Mouse (Mus musculus) C2C12 (cell line): ENCODE results near the gene Tnk2. TPM values are rescaled to one million over a fixed set of nuclear protein-coding genes. Genes with fewer than 3 reads are reported as not detected.

Experiments
- H3K27me3 ChIP-seq: one replicate; pipeline ENCODE4 v1.6.1; 2011; ENCODE audit not compliant: control insufficient read depth, insufficient read depth, insufficient read length
- H3K36me3 ChIP-seq: one replicate; pipeline ENCODE4 v1.6.1; 2011; ENCODE audit not compliant: control insufficient read depth, insufficient read depth
- H3K4me3 ChIP-seq: one replicate; pipeline ENCODE4 v1.5.1; 2011; ENCODE audit warnings: mild to moderate bottlenecking, control low read depth; ENCODE audit not compliant: poor library complexity, insufficient read depth, severe bottlenecking
- H3K79me2 ChIP-seq: one replicate; pipeline ENCODE4 v1.6.1; 2011; ENCODE audit not compliant: control insufficient read depth, insufficient read depth
- H3K79me3 ChIP-seq: one replicate; pipeline ENCODE4 v1.6.1; 2011; ENCODE audit warnings: low read depth, control low read depth
- H3ac ChIP-seq: one replicate; pipeline ENCODE3; 2011; ENCODE audit warnings: low read depth; ENCODE audit not compliant: control insufficient read depth, insufficient read length
- CEBPB ChIP-seq: IDR thresholded peaks from one replicate; pipeline ENCODE4 v1.6.1; 2011; ENCODE audit warnings: low read depth, mild to moderate bottlenecking, control low read depth, moderate library complexity
- CTCF ChIP-seq: IDR thresholded peaks from one replicate; pipeline ENCODE4 v1.5.1; 2011; ENCODE audit not compliant: control insufficient read depth, insufficient read depth, insufficient read length
- FOSL1 ChIP-seq: IDR thresholded peaks from one replicate; pipeline ENCODE4 v1.8.0; 2011; ENCODE audit warnings: mild to moderate bottlenecking, low read length; ENCODE audit not compliant: poor library complexity, insufficient read depth, severe bottlenecking
- MAX ChIP-seq: IDR thresholded peaks from one replicate; pipeline ENCODE4 v1.6.1; 2011; ENCODE audit warnings: mild to moderate bottlenecking, control low read depth
- MYOD1 ChIP-seq: IDR thresholded peaks from one replicate; pipeline ENCODE4 v1.6.1; 2011; ENCODE audit warnings: low read depth; ENCODE audit not compliant: control insufficient read depth, insufficient read length
- MYOG ChIP-seq: IDR thresholded peaks from one replicate; pipeline ENCODE4 v1.6.1; 2011; ENCODE audit not compliant: control insufficient read depth, insufficient read length; ENCODE audit errors: extremely low read depth
- USF1 ChIP-seq: IDR thresholded peaks from one replicate; pipeline ENCODE4 v1.6.1; 2011; ENCODE audit warnings: low read depth, mild to moderate bottlenecking, control low read depth, moderate library complexity
- polyA plus RNA-seq: library from polyadenylated mRNA; unstranded; fragments of >200 nt; fragmentation: generic; extraction: Trizol; gene quantifications from one replicate; pipeline ENCODE4 v1.2.1, GENCODE M21; 2012; ENCODE audit warnings: missing spikeins

The Tnk2 gene
- polyA plus RNA-seq, 1 experiment: 78.4 TPM

DNA sequence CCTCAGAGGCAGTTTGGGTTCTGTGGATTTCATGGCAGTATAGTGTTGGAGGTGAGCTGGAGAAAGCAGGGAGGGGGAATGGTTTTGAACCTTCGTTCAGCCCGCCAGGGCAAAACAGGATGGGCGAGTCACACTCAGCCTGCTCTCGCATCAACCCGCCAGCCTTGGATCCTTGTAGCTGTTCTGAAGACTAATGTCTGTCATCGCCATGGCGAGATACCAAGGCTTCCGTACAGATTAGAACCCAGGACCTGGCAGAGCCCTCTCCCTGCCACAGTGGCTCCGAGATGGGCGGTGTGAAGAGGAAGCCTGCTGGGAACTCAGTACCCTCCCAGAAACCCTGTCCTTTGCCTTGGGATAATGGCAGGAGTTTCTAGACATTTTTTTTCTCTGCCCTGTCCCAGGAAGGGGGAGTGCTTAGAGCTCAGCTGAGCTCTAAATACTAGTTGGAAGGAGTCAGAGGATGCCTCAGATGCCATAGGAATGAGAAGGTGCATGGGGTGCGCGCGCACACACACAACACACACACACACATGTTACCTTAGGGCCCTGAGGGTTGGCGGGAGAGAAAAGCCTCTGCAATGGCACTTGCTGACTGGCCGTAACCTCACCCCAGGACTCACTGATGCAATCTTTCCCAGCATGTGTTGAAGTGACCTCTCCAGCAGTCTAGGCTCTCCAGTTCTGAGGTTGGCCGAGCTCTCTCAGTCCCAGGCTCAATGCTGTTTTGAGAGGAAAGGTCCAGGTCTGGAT lies 14.0 kb downstream of the Tnk2 start:
- H3K79me2 ChIP-seq: peaks cover 96% of the 10 kb centered on the region
- peaks cover 8% of the 10 kb centered on the region for H3K36me3 ChIP-seq
- H3K79me3 ChIP-seq: peaks cover 68% of the 10 kb centered on the region
- H3ac ChIP-seq: no peak overlapping the region
- no peaks in the 10 kb centered on the region for H3K27me3 ChIP-seq
- H3K4me3 ChIP-seq: no peak overlapping the region
- TF ChIP-seq CEBPB (peak; percentile 11), MYOD1 (no peak)

DNA sequence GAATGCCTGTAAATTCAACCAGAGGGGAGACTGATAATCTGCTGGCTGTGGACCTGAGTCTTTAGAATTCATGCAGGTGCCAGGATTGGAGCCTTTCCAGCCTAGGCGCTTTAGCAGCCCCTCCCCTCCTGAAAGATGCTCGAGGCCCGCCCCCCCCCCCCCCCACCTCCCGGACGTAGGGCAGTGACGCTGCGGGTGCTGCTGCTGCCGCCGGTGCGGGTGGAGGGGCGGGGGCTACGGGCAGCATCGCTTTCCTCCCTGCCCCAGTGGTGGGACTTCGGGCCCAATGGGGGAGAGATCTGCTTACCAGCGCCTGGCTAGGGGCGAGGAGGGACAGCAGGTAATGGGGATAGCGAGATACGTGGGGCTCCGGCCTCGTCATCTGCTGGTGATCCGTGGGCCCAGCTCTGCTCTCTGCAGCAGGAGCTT lies 15.1 kb downstream of the Tnk2 start:
- Histone ChIP-seq H3K79me2 (peaks cover 96% of the 10 kb centered on the region), H3K27me3 (no peaks in the 10 kb centered on the region), H3K4me3 (no peak overlapping the region), H3K36me3 (peaks cover 15% of the 10 kb centered on the region), H3K79me3 (peaks cover 70% of the 10 kb centered on the region), H3ac (no peak overlapping the region)
- TF ChIP-seq CEBPB (no peak), MAX (no peak), FOSL1 (no peak), MYOD1 (no peak), CTCF (no peak), USF1 (no peak), MYOG (no peak)

GRCm38 (mm10) chr16:32659385-32659784 lies 15.7 kb downstream of the Tnk2 start:
- Histone ChIP-seq H3K4me3 (no peak overlapping the region), H3K79me2 (peaks cover 96% of the 10 kb centered on the region), H3K36me3 (peaks cover 14% of the 10 kb centered on the region), H3ac (peak overlapping the region; percentile 28), H3K79me3 (peaks cover 66% of the 10 kb centered on the region), H3K27me3 (no peaks in the 10 kb centered on the region)
- no peak for TF ChIP-seq MAX
- TF ChIP-seq CEBPB: no peak
- TF ChIP-seq CTCF: peak; percentile 51

DNA sequence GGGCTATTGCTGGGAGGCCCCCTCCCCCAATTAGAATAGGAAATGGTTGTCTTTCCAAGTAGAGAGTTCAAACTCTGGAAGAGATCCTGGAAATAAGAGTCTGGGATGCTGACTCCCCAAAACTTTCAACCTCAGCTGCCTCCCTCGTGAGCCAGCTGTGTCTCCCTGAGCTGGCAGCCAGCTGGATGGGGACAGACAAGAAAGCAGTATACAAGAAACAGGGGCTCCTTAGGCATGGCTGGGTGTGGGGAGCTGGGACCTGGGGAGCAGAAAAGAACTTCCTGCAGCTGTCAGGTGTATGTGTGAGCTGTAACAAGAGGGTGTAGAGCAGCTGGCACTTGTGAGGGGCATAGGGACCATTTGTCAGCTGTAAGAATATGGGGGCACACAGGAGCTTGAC lies 16.4 kb downstream of the Tnk2 start:
- Histone ChIP-seq H3ac (no peak overlapping the region), H3K36me3 (peaks cover 18% of the 10 kb centered on the region), H3K27me3 (no peaks in the 10 kb centered on the region), H3K79me3 (peaks cover 61% of the 10 kb centered on the region), H3K4me3 (no peak overlapping the region), H3K79me2 (peaks cover 96% of the 10 kb centered on the region)
- TF ChIP-seq FOSL1: no peak
- no peak for TF ChIP-seq CTCF
- no peak for TF ChIP-seq MAX
- TF ChIP-seq MYOG: no peak
- no peak for TF ChIP-seq MYOD1
- TF ChIP-seq USF1: no peak
- TF ChIP-seq CEBPB: no peak

DNA sequence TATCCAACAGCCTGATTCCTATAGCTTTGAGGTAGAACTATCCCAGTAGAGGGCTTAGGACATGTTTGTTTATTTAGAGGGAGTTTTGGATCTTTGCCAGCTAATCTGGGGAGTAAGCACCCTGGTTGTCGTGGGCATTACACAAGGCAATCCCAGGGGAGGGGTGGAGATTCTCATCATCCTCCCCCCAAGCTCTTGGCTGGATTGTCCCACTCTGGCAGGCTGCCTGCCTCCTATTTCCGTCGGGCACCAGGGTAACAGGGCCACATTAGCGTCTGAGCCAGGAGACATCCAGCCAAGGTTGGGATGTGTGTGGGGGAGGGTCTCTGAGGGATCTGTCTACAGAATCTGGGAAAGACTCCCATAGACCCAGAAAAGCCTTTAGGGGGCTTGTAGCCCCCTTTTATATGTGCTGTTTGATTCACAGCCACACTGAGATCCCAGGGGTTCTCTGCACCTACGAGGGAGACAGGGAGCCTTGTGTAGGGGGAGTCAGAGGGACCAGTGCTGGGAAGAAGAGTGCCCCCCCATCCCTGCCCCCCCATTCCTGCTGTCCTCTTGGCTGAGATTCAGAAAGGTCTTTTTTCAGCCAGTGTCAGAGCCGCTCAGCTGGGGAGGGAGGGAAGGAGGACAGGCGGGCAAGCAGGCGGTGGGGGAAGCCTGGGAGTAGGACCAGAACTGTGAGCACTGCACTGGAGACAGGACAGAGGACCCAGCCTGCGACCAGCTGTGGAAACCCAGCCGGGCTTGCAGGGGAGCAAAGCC lies 17.1 kb downstream of the Tnk2 start:
- Histone ChIP-seq H3K79me3 (peaks cover 55% of the 10 kb centered on the region), H3K36me3 (peaks cover 18% of the 10 kb centered on the region), H3K4me3 (no peak overlapping the region), H3ac (no peak overlapping the region), H3K27me3 (no peaks in the 10 kb centered on the region), H3K79me2 (peaks cover 96% of the 10 kb centered on the region)
- peak; percentile 32 for TF ChIP-seq CEBPB
- no peak for TF ChIP-seq MYOD1
- no peak for TF ChIP-seq CTCF
- no peak for TF ChIP-seq USF1
- TF ChIP-seq MYOG: no peak
- TF ChIP-seq FOSL1: no peak
- TF ChIP-seq MAX: no peak

DNA sequence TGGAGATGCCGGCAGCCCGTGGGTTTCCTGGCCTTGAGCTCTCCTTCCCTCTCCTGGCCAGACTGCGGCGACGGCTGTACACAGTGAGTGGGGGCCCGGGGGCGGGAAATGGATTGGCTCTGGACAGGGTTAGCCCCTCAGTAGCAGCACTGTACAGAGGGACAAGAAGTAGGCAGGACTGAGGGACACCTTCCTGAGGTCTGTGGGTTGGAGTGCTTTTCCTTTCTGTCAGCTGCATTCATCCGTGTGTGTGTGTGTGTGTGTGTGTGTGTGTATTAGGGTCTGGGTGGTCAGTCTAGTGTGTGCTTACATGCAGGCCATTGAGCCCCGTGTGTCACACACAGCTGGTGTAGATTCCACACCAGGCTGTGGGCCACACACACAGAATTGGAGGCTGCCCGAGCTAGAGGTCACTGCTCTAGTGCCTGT lies 17.8 kb downstream of the Tnk2 start:
- Histone ChIP-seq H3K27me3 (no peaks in the 10 kb centered on the region), H3K79me3 (peaks cover 54% of the 10 kb centered on the region), H3K4me3 (no peak overlapping the region), H3K79me2 (peaks cover 94% of the 10 kb centered on the region), H3K36me3 (peaks cover 18% of the 10 kb centered on the region), H3ac (no peak overlapping the region)
- TF ChIP-seq CEBPB (no peak), CTCF (no peak), MYOG (no peak), MAX (no peak), FOSL1 (no peak), MYOD1 (no peak), USF1 (no peak)
